Mouse (Mus musculus) erythroid progenitor cell, adult 5-6 weeks (primary cell): ENCODE data around the gene Gm37240. TPM values are rescaled to one million over a fixed set of nuclear protein-coding genes. Genes with fewer than 3 reads are reported as not detected.

Source experiments
- ATAC-seq: replicated peaks from 2 replicates; pipeline ENCODE4 v1.8.0; 2016; ENCODE audit warnings: moderate number of reproducible peaks, mild to moderate bottlenecking, moderate TSS enrichment, inconsistent platforms; ENCODE audit not compliant: poor library complexity, low FRiP score, severe bottlenecking
- total RNA-seq, 2 experiments: library from RNA; stranded (forward) in 1 of 2; stranded (reverse) in 1 of 2; fragments of 150-400 nt in 1 of 2; fragments of 186-747, 209-891 nt in 1 of 2; gene quantifications; 2 replicates each; pipeline versions ENCODE4 v1.2.3 to v1.2.4; 2015 to 2017; ENCODE audit warnings: low replicate concordance in 2 of 2

The Gm37240 gene
- total RNA-seq, 2 experiments from 2014 or later: not detected

GRCm38 (mm10) chr3:84695418-84695817 lies 1191.9 kb downstream of the Gm37240 start:
- no peak for ATAC-seq

GRCm38 (mm10) chr3:84693886-84694285 lies 1193.4 kb downstream of the Gm37240 start:
- ATAC-seq: no peak

- ATAC-seq: no peak
Observed at GRCm38 (mm10) chr3:84692647-84693199, 1194.6 kb downstream of the Gm37240 start.

- ATAC-seq: no peak
Observed at GRCm38 (mm10) chr3:84690091-84690771, 1197.1 kb downstream of the Gm37240 start.

GRCm38 (mm10) chr3:84689656-84690055 lies 1197.7 kb downstream of the Gm37240 start:
- ATAC-seq: no peak

- ATAC-seq: no peak
Observed at GRCm38 (mm10) chr3:84688176-84688575, 1199.1 kb downstream of the Gm37240 start.

- no peak for ATAC-seq
Observed at GRCm38 (mm10) chr3:84687488-84687846, 1199.9 kb downstream of the Gm37240 start.

GRCm38 (mm10) chr3:84686799-84687487 lies 1200.4 kb downstream of the Gm37240 start:
- no peak for ATAC-seq

GRCm38 (mm10) chr3:84686294-84686672 lies 1201.0 kb downstream of the Gm37240 start:
- no peak for ATAC-seq

- no peak for ATAC-seq
Observed at GRCm38 (mm10) chr3:84685662-84686293, 1201.5 kb downstream of the Gm37240 start.

- ATAC-seq: no peak
Observed at GRCm38 (mm10) chr3:84683788-84684187, 1203.5 kb downstream of the Gm37240 start.

- no peak for ATAC-seq
Observed at GRCm38 (mm10) chr3:84681699-84682098, 1205.6 kb downstream of the Gm37240 start.

GRCm38 (mm10) chr3:84680062-84680461 lies 1207.3 kb downstream of the Gm37240 start:
- ATAC-seq: no peak

GRCm38 (mm10) chr3:84679542-84679941 lies 1207.8 kb downstream of the Gm37240 start:
- no peak for ATAC-seq

- ATAC-seq: no peak
Observed at GRCm38 (mm10) chr3:84678891-84679290, 1208.4 kb downstream of the Gm37240 start.

GRCm38 (mm10) chr3:84675710-84676109 lies 1211.6 kb downstream of the Gm37240 start:
- ATAC-seq: no peak

GRCm38 (mm10) chr3:84673552-84673951 lies 1213.8 kb downstream of the Gm37240 start:
- no peak for ATAC-seq

GRCm38 (mm10) chr3:84672136-84672535 lies 1215.2 kb downstream of the Gm37240 start:
- no peak for ATAC-seq

GRCm38 (mm10) chr3:84668957-84669356 lies 1218.4 kb downstream of the Gm37240 start:
- no peak for ATAC-seq

- ATAC-seq: no peak
Observed at GRCm38 (mm10) chr3:84665255-84666073, 1221.9 kb downstream of the Gm37240 start.
